Mouse (Mus musculus) embryonic facial prominence, embryonic 11.5 days (tissue): ENCODE results near the gene Grm4. TPM values are rescaled to one million over a fixed set of nuclear protein-coding genes. Genes with fewer than 3 reads are reported as not detected.
A peak's percentile ranks its signal among the peaks of the same experiment; 100 is the strongest.

Source experiments
- ATAC-seq: fragments of 200-750 bp; cut with Nextera tagmentation; replicated peaks from 2 replicates; pipeline ENCODE4 v1.8.0; 2017; ENCODE audit warnings: low read depth; ENCODE audit not compliant: insufficient number of reproducible peaks, low FRiP score, low TSS enrichment
- DNase-seq: peaks from one replicate; pipeline ENCODE4 v3.0.0-alpha.2; 2015; ENCODE audit warnings: low spot score
- H3K27ac ChIP-seq: fragments of 300-500 bp; sonication (generic); replicated peaks from 2 replicates; pipeline ENCODE4 v1.5.1; 2014; ENCODE audit warnings: mild to moderate bottlenecking, low read depth, low read length, control low read depth
- H3K27me3 ChIP-seq: fragments of 300-500 bp; sonication (generic); 2 replicates; pipeline ENCODE4 v1.6.1; 2014; ENCODE audit warnings: mild to moderate bottlenecking, low read length, moderate library complexity, mixed read lengths; ENCODE audit not compliant: control insufficient read depth, insufficient read depth
- H3K36me3 ChIP-seq: fragments of 300-500 bp; sonication (generic); replicated peaks from 2 replicates; pipeline ENCODE4 v1.6.1; 2014; ENCODE audit warnings: low read depth, mild to moderate bottlenecking, low read length, moderate library complexity, mixed read lengths; ENCODE audit not compliant: control insufficient read depth, insufficient read depth
- H3K4me1 ChIP-seq: fragments of 300-500 bp; sonication (generic); 2 replicates; pipeline ENCODE4 v1.6.1; 2014; ENCODE audit warnings: low read length, mixed read lengths; ENCODE audit not compliant: control insufficient read depth, insufficient read depth
- H3K4me2 ChIP-seq: fragments of 300-500 bp; sonication (generic); 2 replicates; pipeline ENCODE4 v1.6.1; 2014; ENCODE audit warnings: low read depth, mild to moderate bottlenecking, control low read depth, low read length, moderate library complexity
- H3K4me3 ChIP-seq: fragments of 300-500 bp; sonication (generic); 2 replicates; pipeline ENCODE4 v1.5.1; 2014; ENCODE audit warnings: low read depth, low read length, control low read depth
- H3K9ac ChIP-seq: fragments of 300-500 bp; sonication (generic); replicated peaks from 2 replicates; pipeline ENCODE4 v1.6.1; 2014; ENCODE audit warnings: mild to moderate bottlenecking, control low read depth, low read length
- H3K9me3 ChIP-seq: fragments of 300-500 bp; sonication (generic); replicated peaks from 2 replicates; pipeline ENCODE4 v1.6.1; 2016; ENCODE audit warnings: mild to moderate bottlenecking, low read length, inconsistent platforms, mixed read lengths; ENCODE audit not compliant: control insufficient read depth
- WGBS: fragments of 180-500 bp; shearing (Covaris S2); extraction: QIAGEN DNeasy Blood & Tissue Kit; methylation state at CpG from one replicate; pipeline ENCODE4 v1.1.7; 2014; 5-methylcytosine and 5-hydroxymethylcytosine counted together
- polyA plus RNA-seq: library from polyadenylated mRNA; unstranded; fragments of >200 nt; fragmentation: Nextera tagmentation; extraction: Ambion mirVana; gene quantifications from 2 replicates; pipeline ENCODE4 v1.2.1, GENCODE M21; 2014

Gene Grm4
- polyA plus RNA-seq, 1 experiment from 2014 or later = 0.49 TPM

- peak overlapping the region; percentile 99 for H3K27ac ChIP-seq
- peak; percentile 10 for ATAC-seq
- no peaks in the 10 kb centered on the region for H3K36me3 ChIP-seq
- peak overlapping the region; percentile 75 for H3K4me3 ChIP-seq
- H3K9ac ChIP-seq = peak overlapping the region; percentile 96
- under 1% methylated on average over 31 of the region's 39 CpGs for WGBS
- no peaks in the 10 kb centered on the region for H3K9me3 ChIP-seq
- H3K27me3 ChIP-seq = no peaks in the 10 kb centered on the region
- DNase-seq = peak; percentile 91
- peak overlapping the region; percentile 86 for H3K4me2 ChIP-seq
- H3K4me1 ChIP-seq = peaks cover 5% of the 10 kb centered on the region; the same call in 1 of the 2 replicates
Observed at GRCm38 (mm10) chr17:27555075-27555511, 33.9 kb upstream of the Grm4 start.

DNA sequence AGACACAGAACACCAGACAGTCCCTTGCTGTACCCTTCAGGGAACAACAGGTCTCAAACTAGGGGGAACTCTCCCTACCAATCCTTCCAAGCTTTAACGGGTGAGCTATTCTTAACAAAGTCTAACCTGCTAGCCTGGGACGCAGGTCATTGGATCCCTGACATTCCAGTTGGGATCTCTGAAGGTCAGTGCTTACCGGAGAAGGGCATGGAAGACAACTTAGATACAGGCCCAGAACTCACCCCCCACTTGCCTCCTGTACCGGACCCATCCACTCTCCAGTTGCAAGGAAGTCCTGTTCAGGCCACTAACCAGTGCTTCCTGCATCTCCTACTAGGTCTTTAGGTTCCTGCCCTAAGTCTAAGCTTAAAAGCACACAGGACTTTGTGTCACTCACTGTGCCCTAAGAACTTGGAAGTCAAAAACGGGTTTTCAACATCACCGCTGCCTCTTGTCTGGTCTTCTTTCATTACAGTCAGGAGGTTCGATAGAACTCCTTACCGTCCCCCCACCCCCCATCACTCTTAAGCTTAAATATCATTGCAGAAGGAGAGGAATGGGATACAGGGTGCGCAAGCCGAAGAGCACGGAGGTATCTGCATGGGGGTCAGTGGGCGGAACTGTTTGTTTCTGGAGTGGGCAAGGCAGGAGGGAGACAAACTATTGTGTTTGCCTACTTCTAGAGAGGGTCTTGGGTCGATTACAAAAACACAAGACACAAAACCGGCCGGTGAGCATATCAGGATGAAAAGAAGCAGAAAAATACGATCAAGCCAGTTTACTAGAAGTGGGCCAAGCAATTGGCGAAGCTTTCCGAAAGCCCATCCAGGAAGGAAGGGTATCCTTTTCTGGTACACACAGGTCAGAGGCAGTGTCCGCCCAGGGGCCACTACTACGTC is 33.1 kb upstream of the Grm4 start:
- Histone ChIP-seq H3K9me3 (no peaks in the 10 kb centered on the region), H3K4me2 (peak overlapping the region; percentile 86), H3K9ac (peak overlapping the region; percentile 96), H3K27me3 (no peaks in the 10 kb centered on the region), H3K36me3 (no peaks in the 10 kb centered on the region), H3K4me1 (peaks cover 2% of the 10 kb centered on the region; the same call in 1 of the 2 replicates), H3K27ac (peak overlapping the region; percentile 99), H3K4me3 (peak overlapping the region; percentile 75)
- no peak for ATAC-seq
- DNase-seq = peak; percentile 53
- WGBS = 36% methylated on average over 20 of the region's 20 CpGs

GRCm38 (mm10) chr17:27552215-27553201 is 31.3 kb upstream of the Grm4 start:
- Histone ChIP-seq H3K36me3 (no peaks in the 10 kb centered on the region), H3K4me1 (peaks cover 3% of the 10 kb centered on the region; the same call in 1 of the 2 replicates)
- ATAC-seq = no peak

DNA sequence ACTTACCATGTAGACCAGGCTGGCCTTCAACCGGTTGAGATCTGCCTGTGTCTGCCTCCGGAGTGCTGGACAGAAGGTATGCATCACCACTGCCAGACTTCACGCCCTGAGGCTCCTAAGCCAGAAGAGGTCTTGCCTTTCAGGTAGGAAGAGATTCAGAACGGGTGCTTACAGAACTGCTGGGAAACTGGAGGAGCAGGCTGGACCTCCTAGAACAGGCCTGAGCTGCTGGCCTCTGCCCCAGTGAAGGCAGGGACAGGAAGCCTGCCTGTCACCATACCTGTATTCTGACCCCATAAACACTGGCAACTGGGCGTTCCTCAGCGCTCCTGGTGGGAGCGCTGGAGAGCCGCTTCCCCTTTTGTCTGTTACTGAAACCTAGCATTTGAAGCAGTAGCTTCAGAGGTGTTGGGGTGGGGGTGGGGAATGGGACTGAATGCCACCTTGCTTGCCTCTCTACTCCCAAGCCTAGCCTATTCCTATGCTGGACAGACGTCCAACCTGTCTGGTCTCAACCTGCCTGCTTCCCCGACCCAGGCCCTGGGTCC is 30.3 kb upstream of the Grm4 start:
- 56% methylated on average over 10 of the region's 10 CpGs for WGBS
- Histone ChIP-seq H3K4me3 (no peak overlapping the region), H3K4me2 (no peak overlapping the region), H3K4me1 (peaks cover 3% of the 10 kb centered on the region; the same call in 1 of the 2 replicates), H3K27ac (no peak overlapping the region), H3K9ac (no peak overlapping the region), H3K9me3 (no peaks in the 10 kb centered on the region), H3K36me3 (no peaks in the 10 kb centered on the region), H3K27me3 (no peaks in the 10 kb centered on the region)
- no peak for DNase-seq
- no peak for ATAC-seq

More at GRCm38 (mm10) chr17:27552215-27553201, 31.3 kb upstream of the Grm4 start:
- Histone ChIP-seq H3K4me3 (no peak overlapping the region), H3K9ac (no peak overlapping the region), H3K27ac (no peak overlapping the region), H3K4me2 (no peak overlapping the region), H3K9me3 (no peaks in the 10 kb centered on the region), H3K27me3 (no peaks in the 10 kb centered on the region)
- 80% methylated on average over 23 of the region's 23 CpGs for WGBS
- no peak for DNase-seq

DNA sequence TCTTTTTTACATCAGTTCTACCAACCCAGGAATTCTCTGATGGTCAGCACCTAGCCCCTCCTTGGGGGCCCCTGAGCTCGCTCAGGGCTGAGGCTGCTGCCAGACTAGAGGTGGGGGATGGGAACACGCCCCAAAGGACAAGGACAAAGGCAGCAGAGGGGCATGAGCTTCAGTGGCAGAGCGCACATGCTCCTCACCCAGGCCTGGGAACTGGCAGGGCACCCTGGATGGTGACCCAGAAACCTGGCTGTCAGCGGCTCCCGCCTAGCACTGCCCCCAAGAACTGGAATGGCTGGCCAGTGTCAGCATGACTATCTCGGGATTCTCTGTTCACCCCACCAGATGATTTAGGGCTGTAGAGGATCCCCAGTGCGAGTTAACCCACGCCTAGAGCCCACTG is 28.0 kb upstream of the Grm4 start:
- H3K27ac ChIP-seq = no peak overlapping the region
- no peaks in the 10 kb centered on the region for H3K36me3 ChIP-seq
- 47% methylated on average over 8 of the region's 8 CpGs for WGBS
- no peaks in the 10 kb centered on the region for H3K9me3 ChIP-seq
- no peaks in the 10 kb centered on the region for H3K27me3 ChIP-seq
- H3K4me1 ChIP-seq = peaks cover 3% of the 10 kb centered on the region; the same call in 1 of the 2 replicates
- no peak overlapping the region for H3K4me2 ChIP-seq
- no peak for ATAC-seq
- H3K4me3 ChIP-seq = no peak overlapping the region
- peak overlapping the region; percentile 7 for H3K9ac ChIP-seq
- no peak for DNase-seq

GRCm38 (mm10) chr17:27547253-27547868 is 26.2 kb upstream of the Grm4 start:
- Histone ChIP-seq H3K4me2 (no peak overlapping the region), H3K27me3 (no peaks in the 10 kb centered on the region), H3K9ac (no peak overlapping the region), H3K9me3 (no peaks in the 10 kb centered on the region), H3K4me1 (peaks cover 3% of the 10 kb centered on the region; the same call in 1 of the 2 replicates), H3K36me3 (no peaks in the 10 kb centered on the region), H3K27ac (no peak overlapping the region), H3K4me3 (no peak overlapping the region)
- WGBS = 67% methylated on average over 9 of the region's 9 CpGs
- DNase-seq (no peak), ATAC-seq (no peak)

GRCm38 (mm10) chr17:27546574-27547085 is 25.4 kb upstream of the Grm4 start:
- peaks cover 3% of the 10 kb centered on the region; the same call in 1 of the 2 replicates for H3K4me1 ChIP-seq
- no peaks in the 10 kb centered on the region for H3K27me3 ChIP-seq
- H3K36me3 ChIP-seq = no peaks in the 10 kb centered on the region
- no peak overlapping the region for H3K4me2 ChIP-seq
- no peaks in the 10 kb centered on the region for H3K9me3 ChIP-seq
- H3K4me3 ChIP-seq = no peak overlapping the region
- WGBS = 66% methylated on average over 7 of the region's 7 CpGs
- no peak for DNase-seq
- no peak overlapping the region for H3K9ac ChIP-seq
- H3K27ac ChIP-seq = no peak overlapping the region
- ATAC-seq = no peak
